Mouse (Mus musculus): Measurements from ENCODE around the gene Ptprd.

GRCm38 (mm10) chr4:76503279-76503601 is 1708.5 kb downstream of the Ptprd start:
- TF ChIP-seq CTCF (IDR thresholded peaks at IDR 0.05; ENCODE audit: low read depth), result no peak
- TF ChIP-seq EP300 (IDR thresholded peaks at IDR 0.05; ENCODE audit: low read depth), result no peak
